Mouse (Mus musculus) hindbrain, embryonic 13.5 days (tissue): ENCODE measurements around the gene Slamf8. TPM values are rescaled to one million over a fixed set of nuclear protein-coding genes. Genes with fewer than 3 reads are reported as not detected.

ENCODE experiments used
- ATAC-seq: fragments of 200-750 bp; cut with Nextera tagmentation; 2 replicates; pipeline ENCODE4 v1.8.0; 2017; ENCODE audit warnings: moderate TSS enrichment; ENCODE audit not compliant: low FRiP score
- H3K27ac ChIP-seq: fragments of 300-500 bp; sonication (generic); 2 replicates; pipeline ENCODE4 v1.5.1; 2015; ENCODE audit warnings: inconsistent platforms, mild to moderate bottlenecking, moderate library complexity
- H3K27me3 ChIP-seq: fragments of 300-500 bp; sonication (generic); 2 replicates; pipeline ENCODE4 v1.6.1; 2015; ENCODE audit warnings: mild to moderate bottlenecking, inconsistent platforms
- H3K36me3 ChIP-seq: fragments of 300-500 bp; sonication (generic); 2 replicates; pipeline ENCODE4 v1.6.1; 2015; ENCODE audit warnings: mild to moderate bottlenecking, inconsistent platforms
- H3K4me1 ChIP-seq: fragments of 300-500 bp; sonication (generic); replicated peaks from 2 replicates; pipeline ENCODE4 v1.6.1; 2015; ENCODE audit warnings: inconsistent platforms
- H3K4me2 ChIP-seq: fragments of 300-500 bp; sonication (generic); 2 replicates; pipeline ENCODE4 v1.6.1; 2015; ENCODE audit warnings: inconsistent platforms, mild to moderate bottlenecking, moderate library complexity
- H3K4me3 ChIP-seq: fragments of 300-500 bp; sonication (generic); 2 replicates; pipeline ENCODE4 v1.5.1; 2015; ENCODE audit warnings: mild to moderate bottlenecking, inconsistent platforms
- H3K9ac ChIP-seq: fragments of 300-500 bp; sonication (generic); 2 replicates; pipeline ENCODE4 v1.6.1; 2015; ENCODE audit warnings: mild to moderate bottlenecking, inconsistent platforms
- H3K9me3 ChIP-seq: fragments of 300-500 bp; sonication (generic); 2 replicates; pipeline ENCODE4 v1.6.1; 2016; ENCODE audit warnings: inconsistent platforms
- WGBS: fragments of 180-500 bp; shearing (Covaris S2); methylation state at CpG from one replicate; pipeline ENCODE4 v1.1.7; 2015; 5-methylcytosine and 5-hydroxymethylcytosine counted together
- polyA plus RNA-seq: library from polyadenylated mRNA; unstranded; fragments of >200 nt; fragmentation: Nextera tagmentation; extraction: Ambion mirVana; gene quantifications from 2 replicates; pipeline ENCODE4 v1.2.1, GENCODE M21; 2015

The Slamf8 gene
- polyA plus RNA-seq, 1 experiment from 2014 or later, result not detected

DNA sequence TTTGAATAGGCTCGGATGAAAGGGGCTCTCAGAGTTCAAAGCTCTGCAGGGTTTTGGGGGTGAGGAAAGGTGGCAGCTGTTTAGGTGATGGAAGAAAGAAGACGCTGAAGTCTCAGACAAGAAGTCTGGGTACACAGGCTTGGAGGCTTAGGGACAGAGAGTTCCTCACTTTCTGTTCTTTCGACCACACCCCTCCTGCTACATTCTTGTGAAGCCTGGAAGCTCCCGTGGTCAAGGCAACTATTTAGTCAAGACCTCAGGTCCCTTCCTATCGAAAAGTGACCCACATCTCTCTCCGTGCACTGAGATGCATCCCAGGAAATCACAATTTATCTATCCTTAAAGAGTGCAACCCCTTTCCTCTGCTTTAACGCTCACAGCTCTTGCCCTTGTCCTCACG is 40.7 kb downstream of the Slamf8 start:
- peaks cover 23% of the 10 kb centered on the region for H3K4me1 ChIP-seq
- no peaks in the 10 kb centered on the region for H3K9me3 ChIP-seq
- peak overlapping the region; percentile 42 for H3K4me3 ChIP-seq
- H3K27ac ChIP-seq, result no peak overlapping the region
- H3K9ac ChIP-seq, result peak overlapping the region; percentile 62
- peak overlapping the region; percentile 63 for H3K4me2 ChIP-seq
- 0 out of 2 replicates have a peak, but pooled peaks cover 9% of the 10 kb centered on the region for H3K27me3 ChIP-seq
- WGBS, result 2% methylated on average over 8 of the region's 8 CpGs
- ATAC-seq, result no peak
- H3K36me3 ChIP-seq, result no peaks in the 10 kb centered on the region

DNA sequence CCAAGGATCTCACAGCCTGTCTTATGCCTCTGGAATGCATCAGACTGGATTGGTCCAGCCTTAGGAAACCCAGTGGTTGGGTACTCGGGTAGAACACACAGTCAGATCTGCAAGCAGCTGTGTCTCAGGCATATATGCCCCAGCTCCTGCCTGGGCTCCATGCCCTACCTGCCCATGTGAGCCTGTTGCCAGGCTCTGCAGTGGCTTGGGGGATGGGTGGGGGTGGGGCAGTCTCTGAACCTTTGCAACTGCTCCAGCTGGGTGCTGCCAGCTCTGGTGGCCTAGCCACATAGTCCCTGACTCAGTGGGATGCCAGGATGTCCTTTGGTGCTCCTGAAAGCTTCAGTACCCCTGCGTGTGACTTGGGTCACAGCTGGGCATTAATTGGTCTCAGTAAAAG is 41.1 kb downstream of the Slamf8 start:
- ATAC-seq, result no peak
- Histone ChIP-seq H3K4me1 (peaks cover 23% of the 10 kb centered on the region), H3K36me3 (no peaks in the 10 kb centered on the region), H3K4me3 (no peak overlapping the region), H3K4me2 (peak overlapping the region; percentile 63), H3K9ac (0 out of 2 replicates have a peak overlapping the region, but pooled peaks have one; percentile 62), H3K9me3 (no peaks in the 10 kb centered on the region), H3K27me3 (0 out of 2 replicates have a peak, but pooled peaks cover 9% of the 10 kb centered on the region), H3K27ac (no peak overlapping the region)
- 10% methylated on average over 2 of the region's 2 CpGs for WGBS

- H3K4me1 ChIP-seq, result peaks cover 23% of the 10 kb centered on the region
- 64% methylated on average over 7 of the region's 7 CpGs for WGBS
- H3K27me3 ChIP-seq, result 0 out of 2 replicates have a peak, but pooled peaks cover 9% of the 10 kb centered on the region
- no peak overlapping the region for H3K9ac ChIP-seq
- H3K9me3 ChIP-seq, result no peaks in the 10 kb centered on the region
- H3K4me3 ChIP-seq, result no peak overlapping the region
- no peak overlapping the region for H3K4me2 ChIP-seq
- no peaks in the 10 kb centered on the region for H3K36me3 ChIP-seq
- ATAC-seq, result no peak
- no peak overlapping the region for H3K27ac ChIP-seq
These were observed 41.9 kb downstream of the Slamf8 start for GRCm38 (mm10) chr1:172548501-172548900.

DNA sequence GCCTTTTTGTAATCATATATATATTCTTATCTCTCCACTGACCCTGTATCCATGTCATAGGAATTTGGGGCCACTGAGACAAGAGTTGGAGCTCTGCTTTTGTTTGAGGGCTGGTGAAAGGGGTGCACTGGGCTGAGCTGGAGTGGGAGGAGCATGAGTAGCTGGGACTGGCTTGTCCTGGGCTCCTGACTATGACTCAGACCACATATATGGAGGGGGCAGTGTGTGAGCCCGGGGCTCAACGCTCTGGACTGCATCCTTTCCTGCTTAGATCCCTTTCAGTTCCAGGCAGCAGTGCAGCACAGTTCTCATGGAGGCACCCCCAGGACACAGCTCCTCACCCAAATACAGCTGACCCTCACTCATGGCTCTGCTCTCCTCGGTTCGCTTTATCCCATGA is 44.3 kb downstream of the Slamf8 start:
- H3K36me3 ChIP-seq, result no peaks in the 10 kb centered on the region
- no peak overlapping the region for H3K4me2 ChIP-seq
- peaks cover 22% of the 10 kb centered on the region for H3K4me1 ChIP-seq
- H3K27ac ChIP-seq, result no peak overlapping the region
- no peaks in the 10 kb centered on the region for H3K9me3 ChIP-seq
- 86% methylated on average over 4 of the region's 4 CpGs for WGBS
- no peak overlapping the region for H3K9ac ChIP-seq
- no peak for ATAC-seq
- no peak overlapping the region for H3K4me3 ChIP-seq
- no peaks in the 10 kb centered on the region for H3K27me3 ChIP-seq

DNA sequence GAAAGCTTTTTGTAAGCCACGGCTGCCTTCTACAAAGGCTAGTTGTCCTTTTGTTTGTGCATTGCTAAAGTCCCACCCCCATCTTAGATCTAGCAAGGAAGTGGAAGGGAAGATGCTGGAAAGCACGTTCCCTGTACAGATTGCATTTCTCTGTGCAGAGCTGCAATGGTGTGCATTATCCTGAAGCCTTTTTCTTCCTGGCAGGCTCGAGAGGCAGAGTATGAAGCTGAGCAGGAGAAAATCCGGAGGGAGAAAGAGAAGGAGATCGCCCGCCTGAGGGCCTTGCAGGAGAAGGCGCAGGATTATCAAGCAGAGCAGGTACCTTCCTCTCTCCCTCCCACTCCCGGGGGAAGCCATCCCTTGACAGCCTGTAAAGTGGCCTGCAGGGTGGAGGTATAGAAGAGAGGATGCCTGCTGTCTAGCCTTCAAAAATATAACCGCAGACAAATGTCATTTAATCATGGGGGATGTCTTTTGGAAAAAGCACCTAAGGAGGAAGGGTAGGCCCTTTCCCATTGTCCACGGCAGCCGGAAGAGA is 50.0 kb downstream of the Slamf8 start:
- Histone ChIP-seq H3K36me3 (no peaks in the 10 kb centered on the region), H3K4me3 (no peak overlapping the region), H3K4me2 (no peak overlapping the region), H3K27me3 (0 out of 2 replicates have a peak, but pooled peaks cover 4% of the 10 kb centered on the region), H3K27ac (peak overlapping the region; percentile 36; the same call in 1 of the 2 replicates), H3K9me3 (no peaks in the 10 kb centered on the region), H3K9ac (no peak overlapping the region), H3K4me1 (peaks cover 15% of the 10 kb centered on the region)
- WGBS, result 56% methylated on average over 11 of the region's 11 CpGs
- no peak for ATAC-seq

GRCm38 (mm10) chr1:172539827-172540226 is 50.5 kb downstream of the Slamf8 start:
- Histone ChIP-seq H3K27me3 (0 out of 2 replicates have a peak, but pooled peaks cover 9% of the 10 kb centered on the region), H3K4me2 (no peak overlapping the region), H3K27ac (peak overlapping the region; percentile 36; the same call in 1 of the 2 replicates), H3K4me3 (no peak overlapping the region), H3K36me3 (no peaks in the 10 kb centered on the region), H3K4me1 (peaks cover 18% of the 10 kb centered on the region), H3K9me3 (no peaks in the 10 kb centered on the region), H3K9ac (no peak overlapping the region)
- WGBS, result 65% methylated on average over 6 of the region's 6 CpGs
- peak; percentile 43 for ATAC-seq

GRCm38 (mm10) chr1:172535116-172535515 is 55.3 kb downstream of the Slamf8 start:
- H3K27ac ChIP-seq, result no peak overlapping the region
- 77% methylated on average over 16 of the region's 16 CpGs for WGBS
- no peak for ATAC-seq
- no peak overlapping the region for H3K4me3 ChIP-seq
- H3K9me3 ChIP-seq, result no peaks in the 10 kb centered on the region
- peaks cover 23% of the 10 kb centered on the region for H3K27me3 ChIP-seq
- peaks cover 36% of the 10 kb centered on the region for H3K4me1 ChIP-seq
- no peak overlapping the region for H3K9ac ChIP-seq
- no peaks in the 10 kb centered on the region for H3K36me3 ChIP-seq
- no peak overlapping the region for H3K4me2 ChIP-seq

DNA sequence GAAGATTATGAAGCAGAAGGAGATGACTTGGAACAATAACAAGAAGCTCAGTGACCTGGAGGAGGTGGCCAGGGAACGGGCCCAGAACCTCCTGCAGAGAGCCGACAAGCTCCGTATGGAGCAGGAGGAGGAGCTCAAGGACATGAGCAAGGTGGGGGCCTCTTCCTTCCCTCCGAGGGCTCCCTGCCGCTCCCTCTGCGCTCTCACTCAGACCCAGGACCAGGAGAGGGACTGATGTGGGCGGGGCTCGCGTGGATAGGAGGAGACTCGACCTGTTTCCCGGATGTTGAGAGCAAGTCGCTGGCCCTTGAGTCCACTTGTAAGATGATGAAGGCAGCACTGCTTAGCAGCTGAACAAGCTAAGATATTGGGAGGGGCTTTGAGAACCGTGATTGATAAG is 57.8 kb downstream of the Slamf8 start:
- Histone ChIP-seq H3K9ac (peak overlapping the region; percentile 16; the same call in 1 of the 2 replicates), H3K27ac (no peak overlapping the region), H3K4me2 (peak overlapping the region; percentile 46), H3K36me3 (no peaks in the 10 kb centered on the region), H3K4me1 (peaks cover 28% of the 10 kb centered on the region), H3K27me3 (peaks cover 23% of the 10 kb centered on the region), H3K9me3 (no peaks in the 10 kb centered on the region), H3K4me3 (peak overlapping the region; percentile 15)
- peak; percentile 44 for ATAC-seq
- WGBS, result 2% methylated on average over 13 of the region's 13 CpGs

Other genes with a start within 250 kb of the Slamf8 start
- gene Kcnj10, start 249.4 kb downstream of the Slamf8 start, polyA plus RNA-seq, result 1.6 and 1.7 TPM in 2 replicates
- gene Pigm, start 214.0 kb downstream of the Slamf8 start, polyA plus RNA-seq, result 4.7 and 4.9 TPM in 2 replicates
- 0.34 TPM in 1 of 2 replicates, not detected in the other for gene Slamf9, start 115.2 kb downstream of the Slamf8 start, polyA plus RNA-seq
- gene Igsf9, start 108.8 kb downstream of the Slamf8 start, polyA plus RNA-seq, result 57.4 and 62.6 TPM in 2 replicates
- gene Tagln2, start 90.5 kb downstream of the Slamf8 start, polyA plus RNA-seq, result 67.8 and 72.3 TPM in 2 replicates
- gene Cfap45, start 69.8 kb downstream of the Slamf8 start, polyA plus RNA-seq, result 3.7 and 5.2 TPM in 2 replicates
- gene Vsig8, start 34.6 kb downstream of the Slamf8 start, polyA plus RNA-seq, result 0.17 and 0.18 TPM in 2 replicates
- gene Fcrl6, start 12.0 kb upstream of the Slamf8 start, polyA plus RNA-seq, result not detected in 2 replicates
- 8.9 and 11.0 TPM in 2 replicates for gene Dusp23, start 42.4 kb upstream of the Slamf8 start, polyA plus RNA-seq
- 0.09 and 0.18 TPM in 2 replicates for gene Crp, start 107.5 kb upstream of the Slamf8 start, polyA plus RNA-seq